Mouse (Mus musculus) embryonic facial prominence, embryonic 13.5 days (tissue): ENCODE data around the gene Ifih1. TPM values are rescaled to one million over a fixed set of nuclear protein-coding genes. Genes with fewer than 3 reads are reported as not detected.

Source experiments
- ATAC-seq: fragments of 200-750 bp; cut with Nextera tagmentation; 2 replicates; pipeline ENCODE4 v1.8.0; 2017; ENCODE audit warnings: low read depth; ENCODE audit not compliant: insufficient number of reproducible peaks, insufficient read depth, low FRiP score, low TSS enrichment
- H3K27ac ChIP-seq: fragments of 300-500 bp; sonication (generic); 2 replicates; pipeline ENCODE4 v1.5.1; 2015; ENCODE audit warnings: moderate library complexity, mild to moderate bottlenecking, inconsistent platforms
- H3K27me3 ChIP-seq: fragments of 300-500 bp; sonication (generic); 2 replicates; pipeline ENCODE4 v1.6.1; 2015; ENCODE audit warnings: mild to moderate bottlenecking, inconsistent platforms
- H3K36me3 ChIP-seq: fragments of 300-500 bp; sonication (generic); 2 replicates; pipeline ENCODE4 v1.6.1; 2015; ENCODE audit warnings: mild to moderate bottlenecking, inconsistent platforms
- H3K4me1 ChIP-seq: fragments of 300-500 bp; sonication (generic); 2 replicates; pipeline ENCODE4 v1.6.1; 2015; ENCODE audit warnings: inconsistent platforms
- H3K4me2 ChIP-seq: fragments of 300-500 bp; sonication (generic); 2 replicates; pipeline ENCODE4 v1.6.1; 2015; ENCODE audit warnings: moderate library complexity, mild to moderate bottlenecking, inconsistent platforms
- H3K4me3 ChIP-seq: fragments of 300-500 bp; sonication (generic); 2 replicates; pipeline ENCODE4 v1.5.1; 2015; ENCODE audit warnings: mild to moderate bottlenecking, inconsistent platforms
- H3K9ac ChIP-seq: fragments of 300-500 bp; sonication (generic); 2 replicates; pipeline ENCODE4 v1.6.1; 2015; ENCODE audit warnings: mild to moderate bottlenecking, inconsistent platforms
- H3K9me3 ChIP-seq: fragments of 300-500 bp; sonication (generic); 2 replicates; pipeline ENCODE4 v1.6.1; 2016; ENCODE audit warnings: inconsistent platforms
- WGBS: fragments of 180-500 bp; shearing (Covaris S2); methylation state at CpG from one replicate; pipeline ENCODE4 v1.1.7; 2015; ENCODE audit warnings: mixed read lengths; 5-methylcytosine and 5-hydroxymethylcytosine counted together
- polyA plus RNA-seq: library from polyadenylated mRNA; unstranded; fragments of >200 nt; fragmentation: Nextera tagmentation; extraction: Ambion mirVana; gene quantifications from 2 replicates; pipeline ENCODE4 v1.2.1, GENCODE M21; 2015

The Ifih1 gene
- polyA plus RNA-seq, 1 experiment from 2014 or later: 1.1 TPM

DNA sequence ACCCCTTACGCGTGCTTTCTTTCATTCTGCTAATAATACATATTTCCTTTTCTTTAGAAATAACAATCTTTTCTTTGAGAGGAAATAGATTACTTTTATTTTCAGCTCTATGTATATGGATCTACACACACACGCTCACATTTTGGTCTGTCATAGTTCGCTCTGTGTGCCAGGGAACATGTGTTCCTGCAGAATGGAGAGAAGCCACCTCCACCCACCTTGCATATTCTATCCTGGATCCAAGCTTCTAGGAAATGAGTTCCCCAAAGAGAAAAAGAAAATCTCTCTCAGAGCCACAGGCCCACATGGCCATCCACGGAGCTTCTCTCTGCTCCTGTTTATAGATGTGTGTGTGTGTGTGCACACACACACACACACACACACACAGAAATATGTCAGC, 17.7 kb downstream of the Ifih1 start:
- Histone ChIP-seq H3K36me3 (no peaks in the 10 kb centered on the region), H3K27ac (no peak overlapping the region), H3K9ac (no peak overlapping the region), H3K4me1 (peaks cover 2% of the 10 kb centered on the region; the same call in 1 of the 2 replicates), H3K4me2 (no peak overlapping the region), H3K4me3 (no peak overlapping the region), H3K9me3 (no peaks in the 10 kb centered on the region), H3K27me3 (no peaks in the 10 kb centered on the region)
- ATAC-seq: no peak
- 82% methylated on average over 5 of the region's 5 CpGs for WGBS

DNA sequence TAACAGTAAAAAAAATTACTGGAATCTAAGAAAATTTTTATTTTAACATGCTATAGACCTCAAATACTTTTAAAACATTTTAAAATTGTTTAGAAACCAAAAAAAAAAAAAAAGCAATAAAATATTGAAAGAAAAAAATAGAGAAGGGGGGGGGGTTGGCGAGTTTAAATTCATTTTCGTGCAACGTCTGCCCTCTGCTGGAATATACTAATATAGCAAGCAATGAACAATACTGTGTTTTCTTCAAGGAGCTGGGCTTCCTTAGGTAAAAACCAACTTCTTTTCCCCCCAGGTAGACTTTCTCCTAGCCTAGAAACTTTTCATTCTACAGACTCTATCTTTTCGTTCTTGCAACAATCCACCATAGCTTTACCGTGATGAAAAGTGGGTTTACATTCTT, 18.3 kb downstream of the Ifih1 start:
- WGBS: 10% methylated on average over 5 of the region's 5 CpGs

DNA sequence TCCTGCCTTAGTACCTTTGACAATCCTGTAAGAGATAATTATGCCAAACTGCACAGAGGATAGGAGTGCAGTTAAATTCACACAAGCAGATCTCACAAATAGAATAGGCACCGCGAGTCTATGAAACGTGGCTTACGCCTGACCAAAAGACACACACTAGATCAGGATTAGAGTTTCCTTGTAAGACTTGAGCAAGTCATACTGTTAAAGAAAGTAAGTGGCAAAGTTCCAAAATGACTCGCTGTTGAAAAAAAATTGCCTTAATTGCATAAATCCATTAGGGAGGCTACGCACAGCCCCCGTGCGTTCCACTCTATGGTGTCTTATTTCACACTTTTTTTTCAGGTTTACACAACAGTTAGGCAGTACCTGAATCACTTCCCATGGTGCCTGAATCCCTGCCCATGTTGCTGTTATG, 23.0 kb downstream of the Ifih1 start:
- Histone ChIP-seq H3K9me3 (no peaks in the 10 kb centered on the region), H3K27me3 (no peaks in the 10 kb centered on the region), H3K36me3 (no peaks in the 10 kb centered on the region), H3K9ac (no peak overlapping the region), H3K27ac (no peak overlapping the region), H3K4me3 (no peak overlapping the region), H3K4me2 (no peak overlapping the region), H3K4me1 (peaks cover 6% of the 10 kb centered on the region; the same call in 1 of the 2 replicates)
- WGBS: 61% methylated on average over 8 of the region's 8 CpGs
- no peak for ATAC-seq

More for the DNA sequence above, 18.3 kb downstream of the Ifih1 start:
- Histone ChIP-seq H3K36me3 (no peaks in the 10 kb centered on the region), H3K4me2 (no peak overlapping the region), H3K9ac (no peak overlapping the region), H3K27me3 (no peaks in the 10 kb centered on the region), H3K4me1 (peaks cover 6% of the 10 kb centered on the region; the same call in 1 of the 2 replicates), H3K27ac (no peak overlapping the region), H3K9me3 (no peaks in the 10 kb centered on the region), H3K4me3 (no peak overlapping the region)
- ATAC-seq: no peak

DNA sequence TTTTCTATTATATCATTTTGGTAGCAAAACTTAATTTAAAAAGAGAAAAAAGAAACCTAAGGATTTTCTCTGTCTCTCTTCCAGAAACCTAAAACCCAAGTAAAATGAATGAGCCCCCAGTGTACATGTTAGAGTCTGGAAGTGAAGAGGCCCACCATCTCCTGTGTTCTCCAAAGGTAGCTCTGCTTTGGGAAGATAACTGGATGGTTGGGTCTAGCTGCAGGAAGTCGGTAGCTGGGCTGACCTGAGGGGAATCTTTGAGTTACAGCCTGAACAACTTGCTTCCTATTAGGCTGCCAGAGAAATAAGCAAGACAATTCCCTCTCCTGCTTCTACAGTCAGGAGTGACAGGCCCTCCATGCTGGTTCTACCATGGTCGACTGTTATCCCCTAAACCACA, 26.4 kb downstream of the Ifih1 start:
- 40% methylated on average over 2 of the region's 2 CpGs for WGBS

DNA sequence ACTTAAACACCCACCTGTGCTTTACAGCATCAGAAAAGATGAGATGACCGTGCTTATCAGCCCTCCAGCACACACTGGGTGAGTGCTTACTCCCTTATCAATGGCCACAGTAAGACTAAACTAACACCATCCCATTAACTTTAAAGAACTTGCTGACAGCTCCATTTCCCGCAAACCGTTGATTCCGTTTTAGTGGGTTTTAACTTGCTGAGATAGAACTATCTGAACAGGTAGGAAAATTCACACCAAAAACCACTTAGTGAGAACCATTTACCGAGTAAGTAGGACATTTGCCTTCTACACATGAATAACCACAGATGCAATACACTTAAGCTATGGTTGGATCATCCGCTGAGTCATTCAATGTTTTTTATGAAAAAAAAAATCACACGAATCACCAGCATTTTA, 27.1 kb downstream of the Ifih1 start:
- no peaks in the 10 kb centered on the region for H3K9me3 ChIP-seq
- H3K27me3 ChIP-seq: no peaks in the 10 kb centered on the region
- no peaks in the 10 kb centered on the region for H3K36me3 ChIP-seq
- WGBS: 85% methylated on average over 7 of the region's 7 CpGs
- no peak overlapping the region for H3K27ac ChIP-seq
- ATAC-seq: no peak
- no peak overlapping the region for H3K4me2 ChIP-seq
- H3K9ac ChIP-seq: no peak overlapping the region
- peaks cover 6% of the 10 kb centered on the region; the same call in 1 of the 2 replicates for H3K4me1 ChIP-seq
- H3K4me3 ChIP-seq: no peak overlapping the region

More for the DNA sequence above, 26.4 kb downstream of the Ifih1 start:
- Histone ChIP-seq H3K9me3 (no peaks in the 10 kb centered on the region), H3K27ac (no peak overlapping the region), H3K9ac (no peak overlapping the region), H3K36me3 (no peaks in the 10 kb centered on the region), H3K4me1 (peaks cover 6% of the 10 kb centered on the region; the same call in 1 of the 2 replicates), H3K4me2 (no peak overlapping the region), H3K4me3 (no peak overlapping the region), H3K27me3 (no peaks in the 10 kb centered on the region)
- no peak for ATAC-seq

DNA sequence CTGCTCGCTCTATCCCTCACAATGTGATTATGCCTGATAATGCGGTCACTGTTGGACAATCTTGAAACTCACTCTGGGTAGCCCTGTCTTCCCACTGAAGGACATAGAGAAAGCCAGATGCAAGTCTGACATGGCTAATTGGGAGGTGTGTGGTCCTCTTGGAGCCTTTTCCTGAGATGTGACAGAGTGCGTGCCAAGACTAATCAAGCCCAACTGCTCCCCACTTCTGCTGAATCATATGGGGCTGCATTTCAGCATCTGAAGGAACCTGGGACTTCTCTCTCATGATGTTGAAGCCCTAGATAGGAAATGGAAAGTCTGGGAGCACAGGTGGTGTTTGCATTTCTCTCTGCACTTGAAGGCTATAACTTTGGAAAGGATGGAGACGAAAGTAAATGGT, 32.9 kb downstream of the Ifih1 start:
- Histone ChIP-seq H3K9ac (no peak overlapping the region), H3K27ac (no peak overlapping the region), H3K4me3 (no peak overlapping the region), H3K4me2 (no peak overlapping the region), H3K9me3 (no peaks in the 10 kb centered on the region), H3K4me1 (no peaks in the 10 kb centered on the region), H3K27me3 (no peaks in the 10 kb centered on the region), H3K36me3 (no peaks in the 10 kb centered on the region)
- ATAC-seq: no peak
- WGBS: 94% methylated on average over 4 of the region's 4 CpGs

DNA sequence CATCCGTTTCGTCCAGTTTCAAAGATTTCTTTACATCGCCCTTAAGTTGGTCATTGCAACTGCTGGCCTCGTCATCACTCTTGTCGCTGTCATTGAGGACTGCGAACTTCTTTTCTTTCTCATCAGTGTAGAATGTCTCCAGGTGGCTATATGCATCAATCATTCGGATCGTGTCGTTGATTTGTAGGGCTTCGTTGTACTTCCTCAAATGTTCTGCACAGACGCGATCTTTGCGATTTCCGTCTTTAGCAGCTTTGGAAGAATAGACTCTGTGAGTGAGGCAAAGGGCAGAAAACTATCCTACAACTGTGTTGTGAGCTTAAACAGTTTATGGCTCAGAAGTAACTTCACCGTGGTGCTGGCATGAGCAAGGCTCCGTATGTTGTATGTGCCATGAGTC, 39.9 kb downstream of the Ifih1 start:
- H3K36me3 ChIP-seq: no peaks in the 10 kb centered on the region
- WGBS: 94% methylated on average over 16 of the region's 16 CpGs
- H3K9ac ChIP-seq: no peak overlapping the region

DNA sequence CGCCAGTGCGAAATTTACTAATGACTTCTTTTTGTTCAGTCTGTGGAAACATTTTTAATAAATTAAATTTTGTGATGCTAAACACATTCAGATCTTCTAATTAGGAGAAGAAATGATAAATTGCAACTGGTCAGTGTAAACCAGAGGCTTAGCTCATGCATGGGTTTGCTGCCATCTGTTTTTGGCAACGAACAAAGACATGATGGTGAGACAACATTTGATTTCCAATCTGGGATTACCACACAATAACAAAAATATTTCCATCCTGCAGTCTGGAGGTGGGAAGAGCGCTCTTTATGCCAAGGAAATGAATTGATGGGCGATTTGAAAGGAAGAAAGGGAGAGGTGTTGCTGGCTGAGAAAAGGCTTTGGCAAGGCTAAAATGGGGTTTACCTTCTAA, 42.5 kb downstream of the Ifih1 start:
- Histone ChIP-seq H3K27ac (no peak overlapping the region), H3K27me3 (no peaks in the 10 kb centered on the region), H3K9ac (no peak overlapping the region), H3K4me2 (no peak overlapping the region), H3K4me1 (no peaks in the 10 kb centered on the region), H3K36me3 (no peaks in the 10 kb centered on the region), H3K4me3 (no peak overlapping the region), H3K9me3 (no peaks in the 10 kb centered on the region)
- 86% methylated on average over 5 of the region's 5 CpGs for WGBS
- no peak for ATAC-seq

More for the DNA sequence above, 39.9 kb downstream of the Ifih1 start:
- Histone ChIP-seq H3K27ac (no peak overlapping the region), H3K4me2 (no peak overlapping the region), H3K27me3 (no peaks in the 10 kb centered on the region), H3K9me3 (no peaks in the 10 kb centered on the region), H3K4me1 (no peaks in the 10 kb centered on the region), H3K4me3 (no peak overlapping the region)
- no peak for ATAC-seq

DNA sequence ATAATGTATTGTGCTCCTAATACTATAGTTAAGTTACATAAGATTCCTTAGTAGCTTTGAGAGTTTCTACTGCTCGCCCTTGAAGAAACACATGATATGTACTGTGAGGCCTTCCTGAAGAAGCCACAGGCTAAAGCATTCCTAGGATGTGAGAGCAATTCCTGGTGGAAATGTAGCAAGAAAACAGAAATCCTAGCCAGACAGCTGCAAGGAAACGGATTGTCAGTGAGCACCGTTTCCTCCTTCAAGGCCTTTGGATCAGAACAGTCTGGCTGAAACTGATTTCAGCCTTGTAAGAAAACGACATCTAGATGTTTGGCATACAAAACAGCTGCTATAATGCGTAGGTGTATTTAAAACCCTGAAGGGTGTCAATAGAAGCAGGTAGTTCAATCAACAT, 49.5 kb downstream of the Ifih1 start:
- H3K4me3 ChIP-seq: no peak overlapping the region
- no peak overlapping the region for H3K27ac ChIP-seq
- 80% methylated on average over 5 of the region's 5 CpGs for WGBS
- no peaks in the 10 kb centered on the region for H3K27me3 ChIP-seq
- no peak overlapping the region for H3K9ac ChIP-seq
- no peak for ATAC-seq
- no peaks in the 10 kb centered on the region for H3K9me3 ChIP-seq
- no peaks in the 10 kb centered on the region for H3K4me1 ChIP-seq
- no peaks in the 10 kb centered on the region for H3K36me3 ChIP-seq
- no peak overlapping the region for H3K4me2 ChIP-seq

DNA sequence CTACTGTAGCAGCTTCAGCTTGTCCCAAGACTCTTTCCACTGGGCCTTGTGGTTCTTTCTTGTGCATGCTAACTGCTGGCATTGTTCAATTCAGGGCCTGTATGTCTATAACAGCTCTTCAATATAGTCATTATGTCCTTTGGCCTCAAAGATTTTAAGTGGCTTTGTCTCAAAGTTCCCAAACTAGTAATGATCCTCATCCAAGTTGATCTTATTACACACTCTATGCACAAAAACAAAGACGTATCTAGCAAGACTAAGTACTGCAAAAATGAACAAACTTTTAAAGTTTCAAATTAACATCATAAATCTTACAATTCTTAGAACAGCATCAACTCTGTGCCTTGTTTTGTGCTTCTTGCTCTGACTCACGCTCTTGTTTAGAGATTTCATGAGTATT, 51.6 kb downstream of the Ifih1 start:
- WGBS: 72% methylated on average over 2 of the region's 2 CpGs
- Histone ChIP-seq H3K9ac (no peak overlapping the region), H3K27me3 (no peaks in the 10 kb centered on the region), H3K36me3 (no peaks in the 10 kb centered on the region), H3K27ac (no peak overlapping the region), H3K4me1 (no peaks in the 10 kb centered on the region), H3K4me2 (no peak overlapping the region), H3K4me3 (no peak overlapping the region), H3K9me3 (no peaks in the 10 kb centered on the region)
- ATAC-seq: no peak

DNA sequence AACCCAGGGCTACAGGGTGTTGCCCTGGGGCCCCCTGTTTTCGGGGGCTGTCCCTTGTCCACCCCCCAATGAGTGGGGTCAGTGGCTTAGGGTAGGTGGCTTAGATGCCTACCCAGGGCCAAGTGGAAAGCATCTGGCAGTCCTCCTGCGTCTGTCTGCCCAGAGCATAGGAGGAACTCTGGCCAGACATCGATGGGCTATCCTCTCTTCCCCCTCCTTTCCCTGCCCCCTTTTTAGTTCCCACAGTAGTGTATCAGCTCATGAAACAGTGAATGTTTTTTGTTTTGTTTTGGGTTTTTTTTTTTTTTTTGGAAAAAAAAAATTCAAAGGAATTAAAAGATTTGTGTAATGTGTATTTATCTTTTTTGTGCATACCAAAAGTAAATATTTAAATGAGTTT, 54.5 kb downstream of the Ifih1 start:
- no peak for ATAC-seq
- H3K9me3 ChIP-seq: no peaks in the 10 kb centered on the region
- H3K27me3 ChIP-seq: no peaks in the 10 kb centered on the region
- H3K4me1 ChIP-seq: no peaks in the 10 kb centered on the region
- H3K36me3 ChIP-seq: no peaks in the 10 kb centered on the region
- H3K27ac ChIP-seq: no peak overlapping the region
- H3K9ac ChIP-seq: no peak overlapping the region
- H3K4me2 ChIP-seq: no peak overlapping the region
- WGBS: 85% methylated on average over 3 of the region's 3 CpGs
- H3K4me3 ChIP-seq: no peak overlapping the region

DNA sequence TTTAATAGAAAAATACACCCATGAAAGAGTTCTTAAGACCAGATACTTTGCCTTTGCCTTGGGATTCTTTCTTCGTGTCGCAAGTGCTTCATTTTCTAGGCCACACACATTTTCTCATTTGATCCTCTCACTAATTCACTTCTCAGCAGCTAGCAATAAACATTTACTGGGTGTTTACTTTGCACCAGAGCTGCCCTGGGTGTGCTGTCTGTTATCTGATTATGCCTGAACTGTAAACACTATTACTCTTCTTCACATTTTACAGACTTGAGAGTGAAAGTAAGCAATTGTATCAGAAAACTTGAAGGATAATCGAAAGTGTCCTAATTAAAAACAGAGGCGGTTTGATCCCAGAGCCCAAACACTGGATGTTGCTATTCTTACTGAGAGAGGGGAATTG, 56.7 kb downstream of the Ifih1 start:
- no peaks in the 10 kb centered on the region for H3K36me3 ChIP-seq
- H3K9ac ChIP-seq: no peak overlapping the region
- H3K9me3 ChIP-seq: no peaks in the 10 kb centered on the region
- H3K4me2 ChIP-seq: no peak overlapping the region
- 71% methylated on average over 4 of the region's 4 CpGs for WGBS
- H3K27ac ChIP-seq: no peak overlapping the region
- no peak overlapping the region for H3K4me3 ChIP-seq
- no peaks in the 10 kb centered on the region for H3K27me3 ChIP-seq
- no peak for ATAC-seq
- H3K4me1 ChIP-seq: no peaks in the 10 kb centered on the region

DNA sequence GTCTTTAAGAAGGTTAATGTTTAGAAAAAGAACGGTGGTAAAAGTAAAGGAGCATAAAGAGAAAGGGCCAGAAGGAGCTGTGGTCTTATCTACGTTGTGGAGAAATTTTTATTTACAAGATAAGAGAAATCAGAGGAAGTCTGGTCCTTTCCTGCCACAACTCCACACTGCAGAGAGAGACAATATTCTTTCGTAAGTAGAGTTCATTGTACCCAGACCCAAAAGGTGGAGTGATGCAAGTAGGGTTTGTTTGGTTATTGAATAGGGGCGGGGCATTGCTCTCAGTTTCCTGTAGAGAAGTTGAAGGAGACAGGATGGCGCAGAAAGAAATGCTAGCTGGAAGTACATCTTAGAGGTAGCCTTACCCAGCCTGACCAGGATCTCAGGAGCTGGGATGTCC, 60.3 kb downstream of the Ifih1 start:
- Histone ChIP-seq H3K4me3 (no peak overlapping the region), H3K9ac (no peak overlapping the region), H3K4me2 (no peak overlapping the region), H3K9me3 (no peaks in the 10 kb centered on the region), H3K27ac (no peak overlapping the region), H3K36me3 (no peaks in the 10 kb centered on the region), H3K4me1 (no peaks in the 10 kb centered on the region), H3K27me3 (no peaks in the 10 kb centered on the region)
- no peak for ATAC-seq
- whole genome bisulfite sequencing: 89% methylated on average over 5 of the region's 5 CpGs
